Mouse (Mus musculus): ENCODE measurements around the gene Sorl1. TPM values are rescaled to one million over a fixed set of nuclear protein-coding genes. Genes with fewer than 3 reads are reported as not detected.
A peak's percentile ranks its signal among the peaks of the same experiment; 100 is the strongest.

Sorl1 gene
- polyA plus RNA-seq, 1 experiment = 58.1 TPM

- no peaks in the 10 kb centered on the region for H3K27me3 ChIP-seq (replicated peaks; ENCODE audit: control insufficient read depth, insufficient read depth, low read length)
- TF ChIP-seq POLR2A (IDR thresholded peaks at IDR 0.05; ENCODE audit: low read depth, low read length) (no peak), CTCF (conservative IDR thresholded peaks at IDR 0.05; ENCODE audit: insufficient read depth, insufficient read length, low read depth, low read length) (no peak)
These were observed 29.3 kb downstream of the Sorl1 start for GRCm38 (mm10) chr9:42094752-42095151.

GRCm38 (mm10) chr9:42094028-42094551 lies 30.0 kb downstream of the Sorl1 start:
- H3K27ac ChIP-seq (ENCODE audit: insufficient read depth, low read depth, low read length) = no peak overlapping the region; the same call in 1 of the 2 replicates
- TF ChIP-seq POLR2A (IDR thresholded peaks at IDR 0.05; ENCODE audit: low read depth, low read length) = no peak
- no peak for TF ChIP-seq CTCF (conservative IDR thresholded peaks at IDR 0.05; ENCODE audit: insufficient read depth, insufficient read length, low read depth, low read length)
- DNase-seq = no peak

More at GRCm38 (mm10) chr9:42094752-42095151, 29.3 kb downstream of the Sorl1 start:
- Histone ChIP-seq H3K36me3 (ENCODE audit: control insufficient read depth, insufficient read depth, low read length) (0 out of 2 replicates have a peak, but pooled peaks cover 2% of the 10 kb centered on the region), H3K27ac (ENCODE audit: insufficient read depth, low read depth, low read length) (no peak overlapping the region), H3K4me1 (ENCODE audit: control insufficient read depth, insufficient read depth, low read length) (peaks cover 5% of the 10 kb centered on the region; the same call in 1 of the 2 replicates), H3K4me3 (ENCODE audit: insufficient read depth, low read depth, low read length) (no peak overlapping the region)
- peak; percentile 64 for DNase-seq
- WGBS = 19% methylated on average over 11 of the region's 11 CpGs

GRCm38 (mm10) chr9:42092749-42093148 lies 31.3 kb downstream of the Sorl1 start:
- H3K27ac ChIP-seq (ENCODE audit: insufficient read depth, low read depth, low read length) = no peak overlapping the region
- H3K36me3 ChIP-seq (ENCODE audit: control insufficient read depth, insufficient read depth, low read length) = 0 out of 2 replicates have a peak, but pooled peaks cover 2% of the 10 kb centered on the region
- no peak overlapping the region for H3K4me3 ChIP-seq (ENCODE audit: insufficient read depth, low read depth, low read length)
- H3K4me1 ChIP-seq (ENCODE audit: control insufficient read depth, insufficient read depth, low read length) = no peaks in the 10 kb centered on the region; the same call in 1 of the 2 replicates
- 77% methylated on average over 2 of the region's 2 CpGs for WGBS
- no peaks in the 10 kb centered on the region for H3K27me3 ChIP-seq (replicated peaks; ENCODE audit: control insufficient read depth, insufficient read depth, low read length)
- TF ChIP-seq POLR2A (IDR thresholded peaks at IDR 0.05; ENCODE audit: low read depth, low read length) (no peak), CTCF (conservative IDR thresholded peaks at IDR 0.05; ENCODE audit: insufficient read depth, insufficient read length, low read depth, low read length) (no peak)
- DNase-seq = no peak

More at GRCm38 (mm10) chr9:42094028-42094551, 30.0 kb downstream of the Sorl1 start:
- Histone ChIP-seq H3K27me3 (replicated peaks; ENCODE audit: control insufficient read depth, insufficient read depth, low read length) (no peaks in the 10 kb centered on the region), H3K36me3 (ENCODE audit: control insufficient read depth, insufficient read depth, low read length) (0 out of 2 replicates have a peak, but pooled peaks cover 2% of the 10 kb centered on the region), H3K4me3 (ENCODE audit: insufficient read depth, low read depth, low read length) (no peak overlapping the region), H3K4me1 (ENCODE audit: control insufficient read depth, insufficient read depth, low read length) (peaks cover 5% of the 10 kb centered on the region; the same call in 1 of the 2 replicates)
- 79% methylated on average over 7 of the region's 7 CpGs for WGBS

DNA sequence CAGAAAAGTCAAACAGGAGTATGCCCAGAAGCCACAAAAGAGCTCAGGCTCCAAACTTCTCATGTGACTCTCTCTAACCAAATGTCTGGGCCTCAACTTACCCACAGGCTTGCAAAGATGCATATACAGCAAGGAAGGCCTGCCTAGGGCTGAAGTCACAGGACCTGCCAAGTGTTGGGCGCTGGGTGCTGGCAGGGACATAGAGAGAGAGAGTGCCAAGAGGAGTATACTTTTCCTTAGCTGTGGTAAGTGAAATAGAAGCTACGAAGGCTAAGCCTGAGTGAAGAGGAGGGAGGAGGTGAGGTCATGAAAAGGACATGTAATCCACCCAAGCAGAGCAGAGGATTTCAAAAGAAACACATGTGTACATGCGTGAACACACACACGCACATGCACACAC lies 32.5 kb downstream of the Sorl1 start:
- peaks cover 2% of the 10 kb centered on the region; the same call in 1 of the 2 replicates for H3K4me1 ChIP-seq (ENCODE audit: control insufficient read depth, insufficient read depth, low read length)
- no peak for DNase-seq
- H3K36me3 ChIP-seq (ENCODE audit: control insufficient read depth, insufficient read depth, low read length) = 0 out of 2 replicates have a peak, but pooled peaks cover 2% of the 10 kb centered on the region
- H3K27ac ChIP-seq (ENCODE audit: insufficient read depth, low read depth, low read length) = no peak overlapping the region
- H3K27me3 ChIP-seq (replicated peaks; ENCODE audit: control insufficient read depth, insufficient read depth, low read length) = no peaks in the 10 kb centered on the region
- WGBS = 83% methylated on average over 4 of the region's 4 CpGs
- no peak overlapping the region for H3K4me3 ChIP-seq (ENCODE audit: insufficient read depth, low read depth, low read length)
- TF ChIP-seq POLR2A (IDR thresholded peaks at IDR 0.05; ENCODE audit: low read depth, low read length) (no peak), CTCF (conservative IDR thresholded peaks at IDR 0.05; ENCODE audit: insufficient read depth, insufficient read length, low read depth, low read length) (no peak)

DNA sequence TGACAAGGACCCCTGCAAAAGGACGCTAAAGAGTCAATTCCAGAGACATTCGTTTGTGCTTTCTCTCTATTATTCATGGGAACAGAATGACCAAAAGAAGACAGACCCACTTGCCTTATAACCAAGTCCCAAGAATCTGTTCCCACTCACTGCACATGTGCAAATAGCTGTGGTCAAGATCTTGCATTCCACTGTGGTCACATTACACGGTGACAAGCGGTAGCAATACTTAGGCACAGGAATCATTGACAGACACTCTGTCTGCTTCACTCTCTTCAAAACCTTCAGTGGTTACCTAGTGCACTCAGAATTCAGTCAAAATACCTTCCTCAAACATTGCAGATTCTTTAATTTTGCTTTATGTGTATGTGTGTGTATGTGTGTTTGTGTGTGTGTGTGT lies 36.2 kb downstream of the Sorl1 start:
- TF ChIP-seq POLR2A (IDR thresholded peaks at IDR 0.05; ENCODE audit: low read depth, low read length) = no peak
- no peak for TF ChIP-seq CTCF (conservative IDR thresholded peaks at IDR 0.05; ENCODE audit: insufficient read depth, insufficient read length, low read depth, low read length)
- H3K27ac ChIP-seq (ENCODE audit: insufficient read depth, low read depth, low read length) = no peak overlapping the region
- H3K4me3 ChIP-seq (ENCODE audit: insufficient read depth, low read depth, low read length) = no peak overlapping the region
- WGBS = 42% methylated on average over 4 of the region's 4 CpGs
- H3K4me1 ChIP-seq (ENCODE audit: control insufficient read depth, insufficient read depth, low read length) = peaks cover 2% of the 10 kb centered on the region; the same call in 1 of the 2 replicates
- 0 out of 2 replicates have a peak, but pooled peaks cover 2% of the 10 kb centered on the region for H3K36me3 ChIP-seq (ENCODE audit: control insufficient read depth, insufficient read depth, low read length)
- no peak for DNase-seq
- no peaks in the 10 kb centered on the region for H3K27me3 ChIP-seq (replicated peaks; ENCODE audit: control insufficient read depth, insufficient read depth, low read length)

DNA sequence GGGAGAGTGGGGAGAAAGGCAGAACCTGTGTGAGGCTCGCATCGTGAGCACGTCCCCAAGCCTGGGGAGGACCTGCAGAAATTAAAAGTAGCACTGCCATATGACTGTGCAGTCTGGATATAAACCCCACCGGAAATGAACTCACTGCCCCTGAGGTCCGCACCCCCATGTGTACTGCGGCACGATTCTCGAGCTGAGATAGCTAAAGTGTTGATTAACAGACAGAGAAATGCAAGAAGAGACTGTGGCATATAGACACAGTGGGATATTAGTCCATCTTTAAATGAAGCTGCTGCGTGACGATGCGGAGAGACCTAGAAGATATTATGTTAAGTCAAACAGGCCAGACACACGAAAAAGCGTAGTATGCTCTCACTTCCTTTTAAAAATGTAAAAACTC lies 38.1 kb downstream of the Sorl1 start:
- TF ChIP-seq CTCF (conservative IDR thresholded peaks at IDR 0.05; ENCODE audit: insufficient read depth, insufficient read length, low read depth, low read length) = no peak
- TF ChIP-seq POLR2A (IDR thresholded peaks at IDR 0.05; ENCODE audit: low read depth, low read length) = no peak
- no peaks in the 10 kb centered on the region for H3K27me3 ChIP-seq (replicated peaks; ENCODE audit: control insufficient read depth, insufficient read depth, low read length)
- no peak for DNase-seq
- H3K4me1 ChIP-seq (ENCODE audit: control insufficient read depth, insufficient read depth, low read length) = peaks cover 2% of the 10 kb centered on the region; the same call in 1 of the 2 replicates
- H3K36me3 ChIP-seq (ENCODE audit: control insufficient read depth, insufficient read depth, low read length) = 0 out of 2 replicates have a peak, but pooled peaks cover 2% of the 10 kb centered on the region
- 96% methylated on average over 13 of the region's 13 CpGs for WGBS
- no peak overlapping the region for H3K27ac ChIP-seq (ENCODE audit: insufficient read depth, low read depth, low read length)
- no peak overlapping the region for H3K4me3 ChIP-seq (ENCODE audit: insufficient read depth, low read depth, low read length)

DNA sequence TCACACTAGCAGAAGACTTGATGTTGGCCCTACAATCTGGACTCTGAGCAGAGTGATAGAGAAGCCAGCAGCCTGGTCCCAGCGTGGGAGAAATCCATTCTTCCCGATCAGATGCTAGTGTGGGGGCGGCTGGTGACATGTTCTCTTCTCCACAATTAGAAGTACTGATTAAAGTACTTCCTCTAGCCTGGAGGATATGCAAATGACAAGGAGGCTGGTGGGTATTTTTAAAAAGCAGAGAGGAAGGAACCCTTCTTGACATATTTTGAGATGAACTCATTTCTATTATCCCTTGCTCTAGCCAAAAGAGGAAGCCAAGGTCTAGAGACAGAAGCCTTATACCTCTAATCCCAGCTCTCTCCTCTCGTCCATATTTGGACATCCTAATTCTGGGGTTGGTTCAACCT lies 40.4 kb downstream of the Sorl1 start:
- Histone ChIP-seq H3K4me3 (ENCODE audit: insufficient read depth, low read depth, low read length) (no peak overlapping the region), H3K4me1 (ENCODE audit: control insufficient read depth, insufficient read depth, low read length) (peaks cover 5% of the 10 kb centered on the region; the same call in 1 of the 2 replicates), H3K27ac (ENCODE audit: insufficient read depth, low read depth, low read length) (no peak overlapping the region), H3K36me3 (ENCODE audit: control insufficient read depth, insufficient read depth, low read length) (no peaks in the 10 kb centered on the region), H3K27me3 (replicated peaks; ENCODE audit: control insufficient read depth, insufficient read depth, low read length) (no peaks in the 10 kb centered on the region)
- WGBS = 73% methylated on average over 4 of the region's 4 CpGs
- no peak for DNase-seq
- TF ChIP-seq CTCF (conservative IDR thresholded peaks at IDR 0.05; ENCODE audit: insufficient read depth, insufficient read length, low read depth, low read length) (no peak), POLR2A (IDR thresholded peaks at IDR 0.05; ENCODE audit: low read depth, low read length) (no peak)

All from kidney, adult 2 months (tissue).